Mouse (Mus musculus) thymus, adult 2 months (tissue): ENCODE measurements around the gene Fntb. TPM values are rescaled to one million over a fixed set of nuclear protein-coding genes. Genes with fewer than 3 reads are reported as not detected.

Experiments
- DNase-seq: peaks from one replicate; pipeline ENCODE4 v3.0.0; 2021
- H3K27ac ChIP-seq: fragments of 200-500 bp; 2 replicates; pipeline ENCODE4 v1.5.1; 2012; ENCODE audit warnings: low read length, control low read depth; ENCODE audit not compliant: control insufficient read depth, insufficient read depth
- H3K27me3 ChIP-seq: fragments of 200-500 bp; 2 replicates; pipeline ENCODE4 v1.6.1; 2012; ENCODE audit warnings: mild to moderate bottlenecking, low read length, moderate library complexity, mixed read lengths; ENCODE audit not compliant: control insufficient read depth, insufficient read depth
- H3K36me3 ChIP-seq: fragments of 200-500 bp; 2 replicates; pipeline ENCODE4 v1.6.1; 2012; ENCODE audit warnings: mild to moderate bottlenecking, low read length, moderate library complexity; ENCODE audit not compliant: control insufficient read depth, insufficient read depth
- H3K4me1 ChIP-seq: fragments of 200-500 bp; replicated peaks from 2 replicates; pipeline ENCODE4 v1.6.1; 2012; ENCODE audit warnings: low read length; ENCODE audit not compliant: control insufficient read depth, insufficient read depth
- H3K4me3 ChIP-seq: fragments of 200-500 bp; 2 replicates; pipeline ENCODE4 v1.5.1; 2012; ENCODE audit warnings: mild to moderate bottlenecking, low read length, control low read depth, moderate library complexity; ENCODE audit not compliant: control insufficient read depth, insufficient read depth
- CTCF ChIP-seq: fragments of 200-500 bp; IDR thresholded peaks from 2 replicates; pipeline ENCODE4 v1.5.1; 2012; ENCODE audit warnings: mild to moderate bottlenecking, control low read depth, low read length, moderate library complexity, borderline replicate concordance; ENCODE audit not compliant: control insufficient read depth, poor library complexity, insufficient read depth; ENCODE audit errors: extremely low read depth
- POLR2A ChIP-seq: fragments of 200-500 bp; IDR thresholded peaks from 2 replicates; pipeline ENCODE4 v1.6.1; 2012; ENCODE audit warnings: mild to moderate bottlenecking, low read length, control low read depth, moderate library complexity; ENCODE audit not compliant: control insufficient read depth, poor library complexity, insufficient read depth; ENCODE audit errors: extremely low read depth
- WGBS: fragments of 180-500 bp; shearing (Covaris S2); methylation state at CpG from one replicate; pipeline ENCODE4 v1.1.7; 2018; 5-methylcytosine and 5-hydroxymethylcytosine counted together
- polyA plus RNA-seq: library from polyadenylated mRNA; depleted of rRNA; stranded (reverse); fragments of >200 nt; gene quantifications from 2 replicates; pipeline ENCODE4 v1.2.3, GENCODE M21; 2012

The Fntb gene
- polyA plus RNA-seq, 1 experiment: 51.3 TPM

DNA sequence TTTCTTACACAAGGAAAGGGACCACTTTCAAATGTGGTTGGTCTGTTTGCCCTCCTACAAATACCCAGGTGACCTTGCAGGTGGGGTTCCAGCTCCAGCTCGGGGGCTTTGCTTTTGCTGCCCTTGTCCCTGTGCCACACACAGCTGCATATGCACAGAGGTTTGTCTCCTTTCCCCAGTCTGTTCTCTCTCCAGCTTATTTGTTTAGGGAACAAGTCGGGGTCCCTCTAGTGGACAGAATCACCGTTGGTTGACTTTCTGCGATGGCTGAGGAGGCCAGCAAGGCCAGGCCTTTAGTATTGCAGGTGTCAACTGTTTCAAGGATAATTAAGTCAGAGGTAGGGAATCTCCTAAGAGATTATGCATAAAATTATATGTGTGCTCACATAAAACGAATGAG, 113.9 kb downstream of the Fntb start:
- Histone ChIP-seq H3K27ac (no peak overlapping the region), H3K4me3 (no peak overlapping the region), H3K27me3 (no peaks in the 10 kb centered on the region), H3K36me3 (no peaks in the 10 kb centered on the region; the same call in 1 of the 2 replicates), H3K4me1 (no peaks in the 10 kb centered on the region)
- DNase-seq: peak; percentile 67
- 18% methylated on average over 5 of the region's 5 CpGs for WGBS
- no peak for TF ChIP-seq CTCF

DNA sequence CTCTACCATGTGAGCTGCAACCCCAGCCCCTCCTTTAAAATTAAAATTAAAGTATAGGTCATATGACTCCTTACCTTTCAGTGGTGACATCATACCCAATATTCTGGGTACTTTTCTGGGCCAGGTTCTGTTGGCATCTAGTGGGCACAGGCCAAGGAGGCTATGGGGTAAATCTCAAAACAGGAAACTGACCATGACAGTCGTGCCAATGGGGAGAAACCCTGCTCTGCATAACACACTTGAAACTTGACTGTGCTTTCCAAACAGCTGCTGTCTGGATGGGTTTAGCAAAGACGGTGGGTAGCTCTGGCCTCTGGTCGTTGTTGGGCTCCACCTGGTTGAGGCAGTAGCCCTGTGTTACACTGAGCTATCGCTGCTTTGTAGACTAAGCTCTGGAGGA, 114.7 kb downstream of the Fntb start:
- no peak for DNase-seq
- TF ChIP-seq CTCF: no peak
- TF ChIP-seq POLR2A: no peak
- H3K27ac ChIP-seq: no peak overlapping the region
- H3K27me3 ChIP-seq: no peaks in the 10 kb centered on the region
- H3K4me3 ChIP-seq: no peak overlapping the region
- H3K36me3 ChIP-seq: no peaks in the 10 kb centered on the region
- WGBS: 96% methylated on average over 4 of the region's 4 CpGs
- no peaks in the 10 kb centered on the region for H3K4me1 ChIP-seq

GRCm38 (mm10) chr12:76883824-76884223, 118.4 kb downstream of the Fntb start:
- H3K27ac ChIP-seq: no peak overlapping the region
- H3K4me1 ChIP-seq: peaks cover 16% of the 10 kb centered on the region
- H3K36me3 ChIP-seq: peaks cover 3% of the 10 kb centered on the region; the same call in 1 of the 2 replicates
- no peak for DNase-seq
- H3K4me3 ChIP-seq: no peak overlapping the region
- TF ChIP-seq POLR2A: no peak
- TF ChIP-seq CTCF: no peak
- H3K27me3 ChIP-seq: no peaks in the 10 kb centered on the region
- 97% methylated on average over 9 of the region's 9 CpGs for WGBS

DNA sequence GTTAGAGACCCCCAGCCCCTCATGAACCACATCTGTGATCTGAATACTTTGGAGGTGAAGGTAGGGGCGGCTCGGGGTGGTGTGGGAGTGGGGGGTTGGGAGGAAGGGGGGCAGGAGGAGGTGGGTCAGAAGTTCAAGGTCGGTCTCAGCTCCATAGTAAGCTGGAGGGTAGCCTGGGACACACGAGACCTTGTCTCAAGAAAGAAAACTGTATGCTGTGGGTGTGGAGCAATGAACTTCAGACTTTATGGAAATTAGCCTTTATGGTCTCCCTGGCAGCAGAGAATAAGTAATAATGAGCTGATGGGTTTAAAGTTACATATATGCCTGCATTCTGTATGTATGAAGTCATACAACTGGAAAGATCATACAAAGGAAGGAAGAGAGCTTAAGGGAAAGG, 119.7 kb downstream of the Fntb start:
- Histone ChIP-seq H3K4me1 (peaks cover 16% of the 10 kb centered on the region), H3K4me3 (no peak overlapping the region), H3K27me3 (no peaks in the 10 kb centered on the region), H3K27ac (no peak overlapping the region), H3K36me3 (peaks cover 7% of the 10 kb centered on the region; the same call in 1 of the 2 replicates)
- TF ChIP-seq POLR2A (no peak), CTCF (no peak)
- WGBS: 95% methylated on average over 4 of the region's 4 CpGs
- no peak for DNase-seq

GRCm38 (mm10) chr12:76886826-76887225, 121.4 kb downstream of the Fntb start:
- Histone ChIP-seq H3K4me1 (peaks cover 16% of the 10 kb centered on the region), H3K27ac (peak overlapping the region; percentile 93), H3K27me3 (no peaks in the 10 kb centered on the region), H3K4me3 (0 out of 2 replicates have a peak overlapping the region, but pooled peaks have one; percentile 7), H3K36me3 (peaks cover 7% of the 10 kb centered on the region; the same call in 1 of the 2 replicates)
- DNase-seq: peak; percentile 51
- 40% methylated on average over 7 of the region's 7 CpGs for WGBS
- TF ChIP-seq POLR2A (no peak), CTCF (no peak)

DNA sequence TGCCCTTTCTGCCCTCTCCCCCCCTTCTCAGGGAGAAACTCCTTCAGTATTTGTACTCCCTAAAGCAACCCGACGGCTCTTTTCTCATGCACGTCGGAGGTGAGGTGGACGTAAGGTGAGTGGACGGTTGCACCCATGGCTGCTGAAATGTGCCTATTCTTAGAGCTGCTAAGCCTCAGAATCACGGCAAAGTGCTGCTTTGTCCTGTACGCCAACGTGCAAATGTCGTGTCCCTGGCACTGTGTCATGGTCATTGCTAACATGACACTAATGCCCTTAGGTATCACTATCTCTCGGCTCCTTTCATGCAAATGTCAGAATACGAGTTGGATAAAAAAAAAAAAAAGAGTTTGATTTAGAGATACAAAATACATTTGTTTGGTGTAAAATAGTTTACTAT, 122.6 kb downstream of the Fntb start:
- Histone ChIP-seq H3K4me3 (no peak overlapping the region), H3K27me3 (no peaks in the 10 kb centered on the region), H3K4me1 (peaks cover 16% of the 10 kb centered on the region), H3K36me3 (peaks cover 7% of the 10 kb centered on the region; the same call in 1 of the 2 replicates), H3K27ac (no peak overlapping the region)
- DNase-seq: no peak
- WGBS: 98% methylated on average over 12 of the region's 12 CpGs
- no peak for TF ChIP-seq CTCF
- TF ChIP-seq POLR2A: no peak
